Mouse (Mus musculus) intestine, embryonic 16.5 days (tissue): Measurements from ENCODE around the gene Hip1. TPM values are rescaled to one million over a fixed set of nuclear protein-coding genes. Genes with fewer than 3 reads are reported as not detected.

Source experiments
- ATAC-seq: fragments of 200-750 bp; cut with Nextera tagmentation; 2 replicates; pipeline ENCODE4 v1.8.0; 2017; ENCODE audit warnings: moderate TSS enrichment, moderate library complexity
- H3K27ac ChIP-seq: fragments of 300-500 bp; sonication (generic); 2 replicates; pipeline ENCODE4 v1.5.1; 2014; ENCODE audit warnings: mild to moderate bottlenecking, low read length
- H3K27me3 ChIP-seq: fragments of 300-500 bp; sonication (generic); replicated peaks from 2 replicates; pipeline ENCODE4 v1.6.1; 2014; ENCODE audit warnings: low read length, control low read depth, mixed read lengths; ENCODE audit not compliant: control insufficient read depth, insufficient read depth
- H3K36me3 ChIP-seq: fragments of 300-500 bp; sonication (generic); 2 replicates; pipeline ENCODE4 v1.6.1; 2014; ENCODE audit warnings: low read length, control low read depth; ENCODE audit not compliant: control insufficient read depth, insufficient read depth
- H3K4me1 ChIP-seq: fragments of 300-500 bp; sonication (generic); 2 replicates; pipeline ENCODE4 v1.6.1; 2014; ENCODE audit warnings: low read length, control low read depth, mixed read lengths; ENCODE audit not compliant: control insufficient read depth, insufficient read depth
- H3K4me2 ChIP-seq: fragments of 300-500 bp; sonication (generic); 2 replicates; pipeline ENCODE4 v1.6.1; 2014; ENCODE audit warnings: low read depth, low read length, control low read depth
- H3K4me3 ChIP-seq: fragments of 300-500 bp; sonication (generic); 2 replicates; pipeline ENCODE4 v1.5.1; 2014; ENCODE audit warnings: mild to moderate bottlenecking, low read length
- H3K9ac ChIP-seq: fragments of 300-500 bp; sonication (generic); 2 replicates; pipeline ENCODE4 v1.6.1; 2014; ENCODE audit warnings: low read depth, low read length
- H3K9me3 ChIP-seq: fragments of 300-500 bp; sonication (generic); 2 replicates; pipeline ENCODE4 v1.6.1; 2016; ENCODE audit warnings: low read length, control low read depth; ENCODE audit not compliant: control insufficient read depth
- WGBS: fragments of 180-500 bp; shearing (Covaris S2); extraction: QIAGEN DNeasy Blood & Tissue Kit; methylation state at CpG from one replicate; pipeline ENCODE4 v1.1.7; 2014; 5-methylcytosine and 5-hydroxymethylcytosine counted together
- polyA plus RNA-seq: library from polyadenylated mRNA; unstranded; fragments of >200 nt; fragmentation: Nextera tagmentation; extraction: Ambion mirVana; gene quantifications from 2 replicates; pipeline ENCODE4 v1.2.1, GENCODE M21; 2015

Gene Hip1
- polyA plus RNA-seq, 1 experiment from 2014 or later = 15.0 TPM

DNA sequence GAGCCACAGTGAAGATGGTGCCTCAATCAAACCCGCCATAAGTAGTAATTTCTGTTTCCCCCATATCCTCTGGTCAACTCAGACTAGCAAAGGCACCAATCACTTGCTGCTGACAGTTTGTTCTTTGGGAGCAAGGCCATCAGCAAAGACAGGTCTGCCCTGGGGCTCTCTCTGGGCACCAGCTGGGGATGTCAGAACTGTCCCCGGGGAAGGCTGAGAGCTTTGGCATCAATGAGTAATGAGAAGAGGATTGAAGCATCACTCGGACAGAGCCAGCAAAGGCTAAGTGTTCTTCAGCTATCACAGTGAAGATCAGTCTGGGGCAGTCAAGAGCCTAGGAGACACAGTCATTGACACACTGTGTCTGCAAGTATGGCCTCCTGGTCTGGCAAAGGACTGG is 46.0 kb downstream of the Hip1 start:
- Histone ChIP-seq H3K27me3 (no peaks in the 10 kb centered on the region), H3K36me3 (no peaks in the 10 kb centered on the region), H3K4me1 (0 out of 2 replicates have a peak, but pooled peaks cover 2% of the 10 kb centered on the region), H3K27ac (no peak overlapping the region), H3K4me3 (no peak overlapping the region), H3K9me3 (no peaks in the 10 kb centered on the region), H3K4me2 (no peak overlapping the region), H3K9ac (no peak overlapping the region)
- ATAC-seq = no peak
- WGBS = 69% methylated on average over 3 of the region's 3 CpGs

GRCm38 (mm10) chr5:135497347-135497955 is 47.5 kb downstream of the Hip1 start:
- Histone ChIP-seq H3K36me3 (no peaks in the 10 kb centered on the region), H3K27ac (no peak overlapping the region), H3K4me3 (no peak overlapping the region), H3K27me3 (no peaks in the 10 kb centered on the region), H3K9me3 (no peaks in the 10 kb centered on the region), H3K4me2 (no peak overlapping the region), H3K9ac (no peak overlapping the region), H3K4me1 (0 out of 2 replicates have a peak, but pooled peaks cover 2% of the 10 kb centered on the region)
- 76% methylated on average over 6 of the region's 6 CpGs for WGBS
- no peak for ATAC-seq

- Histone ChIP-seq H3K4me1 (0 out of 2 replicates have a peak, but pooled peaks cover 2% of the 10 kb centered on the region), H3K9ac (no peak overlapping the region), H3K27me3 (no peaks in the 10 kb centered on the region), H3K27ac (no peak overlapping the region), H3K4me3 (no peak overlapping the region), H3K4me2 (no peak overlapping the region), H3K9me3 (no peaks in the 10 kb centered on the region), H3K36me3 (no peaks in the 10 kb centered on the region)
- 81% methylated on average over 2 of the region's 2 CpGs for WGBS
- ATAC-seq = no peak
These were observed 48.4 kb downstream of the Hip1 start for GRCm38 (mm10) chr5:135496489-135496888.

DNA sequence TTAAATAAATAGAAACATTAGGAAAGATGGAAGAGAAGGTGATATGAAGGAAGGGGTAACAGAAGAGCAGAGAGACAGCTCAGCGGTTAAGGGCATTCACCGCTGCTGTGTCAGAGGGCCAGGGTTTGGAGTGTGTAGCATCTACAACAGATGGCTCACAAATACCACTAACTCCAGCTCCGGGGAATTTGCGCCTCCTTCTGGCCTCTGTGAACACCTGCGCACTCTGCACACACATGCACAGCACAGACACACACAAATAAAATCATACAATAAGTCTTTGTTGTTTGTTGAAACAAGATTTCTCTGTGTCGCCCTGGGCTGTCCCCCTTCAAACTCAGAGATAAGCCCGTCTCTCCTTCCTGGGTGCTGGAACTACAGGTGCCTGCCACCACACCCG is 49.4 kb downstream of the Hip1 start:
- Histone ChIP-seq H3K9me3 (no peaks in the 10 kb centered on the region), H3K27ac (no peak overlapping the region), H3K36me3 (no peaks in the 10 kb centered on the region), H3K27me3 (no peaks in the 10 kb centered on the region), H3K4me2 (no peak overlapping the region), H3K9ac (no peak overlapping the region), H3K4me3 (no peak overlapping the region), H3K4me1 (no peaks in the 10 kb centered on the region)
- no peak for ATAC-seq
- WGBS = 87% methylated on average over 8 of the region's 8 CpGs

DNA sequence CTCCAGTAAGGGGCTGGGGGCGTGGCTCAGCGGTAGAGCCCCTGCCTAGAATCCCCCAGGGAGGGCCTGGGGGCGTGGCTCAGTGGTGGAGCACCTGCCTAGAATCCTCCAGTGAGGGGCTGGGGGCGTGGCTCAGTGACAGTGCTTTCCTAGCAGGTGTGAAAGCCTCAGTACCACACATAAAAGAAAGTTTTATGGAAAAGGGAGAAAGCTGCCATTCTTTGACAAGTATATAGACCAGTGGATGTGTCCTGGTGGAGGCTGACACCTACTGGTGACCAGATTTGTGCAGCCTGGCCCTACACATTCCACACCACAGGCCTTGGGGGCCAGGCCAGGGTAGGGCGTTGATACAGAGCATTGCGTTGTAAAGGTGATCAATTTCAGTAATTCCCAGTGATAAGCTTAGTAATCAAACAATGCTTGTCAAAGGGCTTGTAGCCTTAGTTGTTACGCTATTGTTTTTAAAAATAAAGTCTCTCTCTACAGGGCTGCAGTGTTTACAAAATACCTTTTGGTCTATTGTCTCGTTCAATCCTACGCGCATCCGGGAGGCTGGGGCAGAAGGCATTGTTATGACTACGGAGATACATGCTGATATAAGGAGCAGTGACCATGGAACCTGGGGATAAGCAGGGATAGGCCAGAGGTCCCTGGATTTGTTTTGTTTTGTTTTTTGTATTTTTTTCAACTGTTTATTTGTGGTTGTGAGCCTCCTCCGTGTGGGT is 50.6 kb downstream of the Hip1 start:
- no peak overlapping the region for H3K9ac ChIP-seq
- H3K4me3 ChIP-seq = no peak overlapping the region
- H3K4me1 ChIP-seq = peaks cover 7% of the 10 kb centered on the region
- no peak overlapping the region for H3K27ac ChIP-seq
- WGBS = 78% methylated on average over 13 of the region's 13 CpGs
- no peaks in the 10 kb centered on the region for H3K9me3 ChIP-seq
- ATAC-seq = 0 out of 2 replicates have a peak, but pooled peaks have one; percentile 57
- H3K27me3 ChIP-seq = no peaks in the 10 kb centered on the region
- H3K4me2 ChIP-seq = no peak overlapping the region
- H3K36me3 ChIP-seq = no peaks in the 10 kb centered on the region

- no peak overlapping the region for H3K9ac ChIP-seq
- no peak overlapping the region for H3K4me3 ChIP-seq
- WGBS = 83% methylated on average over 3 of the region's 3 CpGs
- no peak for ATAC-seq
- no peak overlapping the region for H3K4me2 ChIP-seq
- no peaks in the 10 kb centered on the region for H3K36me3 ChIP-seq
- no peaks in the 10 kb centered on the region for H3K9me3 ChIP-seq
- no peaks in the 10 kb centered on the region for H3K27me3 ChIP-seq
- no peak overlapping the region for H3K27ac ChIP-seq
- H3K4me1 ChIP-seq = peaks cover 11% of the 10 kb centered on the region
These were observed 51.8 kb downstream of the Hip1 start for GRCm38 (mm10) chr5:135493095-135493494.

DNA sequence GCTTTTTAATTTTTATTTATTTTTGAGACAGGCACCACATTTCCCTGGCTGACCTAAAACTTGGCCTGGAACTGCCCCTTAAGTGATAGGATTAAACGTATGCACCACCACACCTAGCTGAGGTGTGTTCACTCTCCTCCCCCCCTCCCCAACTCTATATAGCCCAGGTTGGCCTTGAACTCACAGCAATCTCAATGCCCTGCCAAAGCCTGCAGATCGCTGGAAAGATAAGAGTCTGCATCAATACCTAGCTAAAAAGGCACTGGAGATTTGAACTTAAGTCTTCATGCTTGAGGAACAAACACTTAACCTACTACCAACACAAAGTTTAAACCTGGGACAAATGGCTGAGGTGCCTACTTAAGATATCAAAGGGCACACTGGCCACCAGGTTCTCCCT is 52.8 kb downstream of the Hip1 start:
- Histone ChIP-seq H3K27me3 (no peaks in the 10 kb centered on the region), H3K4me1 (peaks cover 15% of the 10 kb centered on the region), H3K4me2 (no peak overlapping the region), H3K9ac (no peak overlapping the region), H3K36me3 (no peaks in the 10 kb centered on the region), H3K27ac (no peak overlapping the region), H3K9me3 (no peaks in the 10 kb centered on the region), H3K4me3 (no peak overlapping the region)
- no peak for ATAC-seq
- WGBS = 83% methylated on average over 2 of the region's 2 CpGs

DNA sequence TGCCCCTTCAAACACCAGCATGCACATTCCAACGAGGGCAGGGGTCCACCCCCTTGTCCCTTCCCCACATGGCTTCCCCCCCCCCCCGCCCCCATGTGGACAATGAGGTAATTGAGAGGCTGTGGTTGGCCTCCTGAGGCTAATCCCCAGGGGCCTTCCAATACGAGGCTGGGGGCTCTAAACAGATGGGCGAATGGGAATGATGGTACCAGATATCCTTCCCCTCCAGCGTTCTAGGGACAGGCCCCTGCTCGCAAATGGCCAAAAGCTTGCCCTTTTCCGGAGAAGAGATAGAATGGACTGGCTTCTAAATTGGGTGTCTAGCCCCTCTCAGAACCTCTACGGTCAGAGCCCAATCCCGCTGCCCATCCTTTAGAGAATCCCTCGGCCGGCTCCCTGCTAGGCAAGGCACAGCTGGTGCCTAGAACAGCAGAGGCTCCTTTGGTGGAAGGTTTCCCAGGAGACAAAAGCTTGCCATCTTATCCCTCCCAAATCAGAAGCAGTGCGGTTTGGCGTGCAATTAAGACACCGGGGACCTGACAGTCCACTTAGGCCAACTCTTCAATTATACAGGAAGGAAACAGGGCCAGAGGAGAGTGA is 55.1 kb downstream of the Hip1 start:
- no peaks in the 10 kb centered on the region for H3K36me3 ChIP-seq
- H3K4me2 ChIP-seq = peak overlapping the region; percentile 90
- peak overlapping the region; percentile 90 for H3K27ac ChIP-seq
- no peaks in the 10 kb centered on the region for H3K27me3 ChIP-seq
- peak overlapping the region; percentile 70 for H3K4me3 ChIP-seq
- H3K9ac ChIP-seq = peak overlapping the region; percentile 74
- H3K9me3 ChIP-seq = no peaks in the 10 kb centered on the region
- WGBS = 12% methylated on average over 13 of the region's 14 CpGs
- ATAC-seq = no peak
- H3K4me1 ChIP-seq = peaks cover 15% of the 10 kb centered on the region

DNA sequence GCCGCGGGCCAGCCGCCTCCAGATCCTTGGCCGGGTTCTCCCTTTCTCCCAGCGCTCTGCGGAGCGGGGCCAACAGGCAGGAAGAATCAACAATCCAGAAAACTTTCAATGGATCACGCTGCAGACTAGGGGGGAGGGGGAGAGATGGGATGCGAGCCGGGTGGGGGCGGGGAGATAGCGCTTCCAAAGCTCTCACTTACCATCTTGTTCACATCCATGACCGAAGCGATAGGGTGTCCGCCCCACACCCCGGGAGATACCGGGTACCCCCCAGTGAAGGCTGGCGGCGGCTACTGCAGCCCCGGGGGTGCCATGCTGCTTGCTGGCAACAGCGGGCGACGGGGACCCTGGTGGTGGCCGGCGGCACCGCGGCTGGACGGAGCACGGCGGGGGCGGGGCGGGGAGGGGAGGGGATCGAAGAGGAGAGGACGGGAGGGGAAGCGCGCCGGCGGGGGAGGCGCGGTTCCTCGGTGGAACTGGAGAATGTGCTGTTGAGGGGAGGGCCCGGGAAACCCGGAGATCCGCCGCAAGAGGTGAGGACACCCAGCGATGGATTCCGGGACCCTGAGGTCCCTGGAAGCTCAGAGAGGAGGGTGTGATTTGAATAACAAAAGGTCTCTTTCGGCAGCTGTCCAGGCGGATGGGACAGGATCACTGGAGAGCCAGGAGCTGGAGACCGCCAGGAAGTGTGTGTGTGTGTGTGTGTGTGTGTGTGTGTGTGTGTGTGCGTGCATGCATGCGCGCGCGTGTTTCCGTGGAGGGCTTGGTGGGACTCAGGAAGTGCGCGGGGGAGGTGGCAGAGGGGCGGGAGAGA is 55.8 kb downstream of the Hip1 start:
- no peaks in the 10 kb centered on the region for H3K27me3 ChIP-seq
- peak overlapping the region; percentile 90 for H3K27ac ChIP-seq
- H3K4me3 ChIP-seq = peak overlapping the region; percentile 70
- peak overlapping the region; percentile 74 for H3K9ac ChIP-seq
- WGBS = under 1% methylated on average over 57 of the region's 59 CpGs
- peak; percentile 87 for ATAC-seq
- no peaks in the 10 kb centered on the region for H3K9me3 ChIP-seq
- peaks cover 15% of the 10 kb centered on the region for H3K4me1 ChIP-seq
- H3K4me2 ChIP-seq = peak overlapping the region; percentile 90
- H3K36me3 ChIP-seq = no peaks in the 10 kb centered on the region
